In the genomic region with DNA sequence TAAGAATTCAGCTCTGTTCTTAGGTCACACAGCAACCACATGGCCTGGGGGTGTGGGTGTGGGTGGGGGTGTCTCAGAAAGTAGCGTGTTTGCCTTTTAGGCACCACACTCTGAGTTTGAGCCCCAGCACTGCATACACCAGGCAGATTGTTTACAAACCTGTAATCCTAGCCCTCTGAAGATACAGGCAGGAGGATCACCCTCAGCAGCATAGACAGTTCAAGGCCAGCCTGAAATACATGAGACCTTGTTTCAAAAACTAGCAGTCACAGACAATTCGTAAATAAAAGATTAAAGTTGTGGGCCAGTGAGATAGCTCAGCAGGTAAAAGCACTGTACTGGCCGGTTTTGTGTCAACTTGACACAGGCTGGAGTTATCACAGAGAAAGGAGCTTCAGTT, we compare ENCODE assay signal across 16 mouse cellular contexts.
"Had no signal": no experiment of that assay in that cellular context is flagged by ENCODE, and none has a peak within 500 bp of the region (broad histone marks: within the 10 kb centered on the region; RNA-seq: fewer than 3 reads in every experiment).

No protein-coding gene starts in this region.

- DNase-seq: heart, postnatal 10 days; heart, postnatal 14 days; heart, postnatal 36 days; heart, postnatal 4 days; kidney, adult 11 months; kidney, adult 18-20 months; kidney, adult 2 months; kidney, adult 8-10 months; kidney, adult 9 months; kidney, postnatal 10 days; kidney, postnatal 14 days; kidney, postnatal 25 days; kidney, postnatal 36 days; kidney, postnatal 4 days; layer of hippocampus, adult 9-11 months; layer of hippocampus, postnatal 36 days had no signal
